Mouse (Mus musculus) MEL (cell line): Measurements from ENCODE around the gene Mlc1. TPM values are rescaled to one million over a fixed set of nuclear protein-coding genes. Genes with fewer than 3 reads are reported as not detected.
A peak's percentile ranks its signal among the peaks of the same experiment; 100 is the strongest.

Experiments used
- DNase-seq: peaks from one replicate; pipeline ENCODE4 v3.0.0; 2011; ENCODE audit warnings: low read depth, low spot score
- H3K27ac ChIP-seq: 2 replicates; pipeline ENCODE4 v1.5.1; 2012; ENCODE audit warnings: low read depth, mild to moderate bottlenecking, control low read depth, low read length, moderate library complexity; ENCODE audit not compliant: control insufficient read depth
- H3K27me3 ChIP-seq, 2 experiments: fragments of 150-350 bp in 1 of 2; sonication (generic) in 1 of 2; 2 replicates each; pipeline ENCODE4 v1.6.1; 2012; ENCODE audit warnings: low read length in 2 of 2, mild to moderate bottlenecking in 2 of 2, improper control_type of control experiment in 1 of 2, moderate library complexity in 1 of 2; ENCODE audit not compliant: insufficient read depth in 2 of 2, control insufficient read depth in 1 of 2
- H3K36me3 ChIP-seq, 2 experiments: 2 replicates each; pipeline ENCODE4 v1.6.1; 2012 to 2014; ENCODE audit warnings: low read length in 2 of 2, improper control_type of control experiment in 1 of 2, inconsistent platforms in 1 of 2, mild to moderate bottlenecking in 1 of 2; ENCODE audit not compliant: insufficient read depth in 2 of 2, control insufficient read depth in 1 of 2
- H3K4me1 ChIP-seq, 2 experiments: fragments of 150-350 bp in 1 of 2; sonication (generic) in 1 of 2; 2 replicates each; pipeline ENCODE4 v1.6.1; 2012; ENCODE audit warnings: low read length in 2 of 2, improper control_type of control experiment in 1 of 2, mild to moderate bottlenecking in 1 of 2; ENCODE audit not compliant: insufficient read depth in 2 of 2, control insufficient read depth in 1 of 2
- H3K4me3 ChIP-seq, 2 experiments: fragments of 150-350 bp in 1 of 2; sonication (generic) in 1 of 2; 2 replicates each; pipeline ENCODE4 v1.5.1; 2012; ENCODE audit warnings: low read depth in 2 of 2, low read length in 2 of 2, mild to moderate bottlenecking in 2 of 2, moderate library complexity in 2 of 2, control low read depth in 1 of 2, improper control_type of control experiment in 1 of 2; ENCODE audit not compliant: control insufficient read depth in 1 of 2, insufficient read depth in 1 of 2
- H3K79me2 ChIP-seq: 2 replicates; pipeline ENCODE4 v1.6.1; 2012; ENCODE audit warnings: mild to moderate bottlenecking, low read length, moderate library complexity; ENCODE audit not compliant: control insufficient read depth, poor library complexity, insufficient read depth
- H3K9ac ChIP-seq: 2 replicates; pipeline ENCODE4 v1.6.1; 2012; ENCODE audit warnings: low read depth, mild to moderate bottlenecking, control low read depth, low read length, moderate library complexity; ENCODE audit not compliant: control insufficient read depth, poor library complexity, severe bottlenecking
- H3K9me3 ChIP-seq: fragments of 150-350 bp; sonication (generic); replicated peaks from 2 replicates; pipeline ENCODE4 v1.6.1; 2012; ENCODE audit warnings: mild to moderate bottlenecking, low read length, improper control_type of control experiment, moderate library complexity; ENCODE audit not compliant: insufficient read depth
- CHD1 ChIP-seq: IDR thresholded peaks from 2 replicates; pipeline ENCODE4 v1.6.1; 2012; ENCODE audit warnings: low read depth, mild to moderate bottlenecking, inconsistent platforms, low read length, improper control_type of control experiment
- CHD2 ChIP-seq: IDR thresholded peaks from 2 replicates; pipeline ENCODE4 v1.6.1; 2011; ENCODE audit warnings: low read length, improper control_type of control experiment
- E2F4 ChIP-seq: IDR thresholded peaks from 2 replicates; pipeline ENCODE4 v1.6.1; 2011; ENCODE audit warnings: low read depth, low read length, improper control_type of control experiment, borderline replicate concordance
- ELF1 ChIP-seq: IDR thresholded peaks from 2 replicates; pipeline ENCODE4 v1.6.1; 2014; ENCODE audit warnings: low read depth, mild to moderate bottlenecking, inconsistent platforms, low read length, improper control_type of control experiment, moderate library complexity
- EP300 ChIP-seq, 2 experiments: IDR thresholded peaks; 2 replicates each; pipeline ENCODE4 v1.6.1; 2011; ENCODE audit warnings: improper control_type of control experiment in 2 of 2, low read length in 2 of 2, low read depth in 1 of 2, mild to moderate bottlenecking in 1 of 2
- ETS1 ChIP-seq: IDR thresholded peaks from 2 replicates; pipeline ENCODE4 v1.6.1; 2012; ENCODE audit warnings: low read depth, mild to moderate bottlenecking, inconsistent platforms, low read length, improper control_type of control experiment, moderate library complexity
- GABPA ChIP-seq: IDR thresholded peaks from 2 replicates; pipeline ENCODE4 v1.6.1; 2012; ENCODE audit warnings: low read depth, mild to moderate bottlenecking, inconsistent platforms, low read length, improper control_type of control experiment, moderate library complexity
- GATA1 ChIP-seq: IDR thresholded peaks from 2 replicates; pipeline ENCODE4 v1.6.1; 2011; ENCODE audit warnings: low read depth, low read length, improper control_type of control experiment
- HCFC1 ChIP-seq: IDR thresholded peaks from 2 replicates; pipeline ENCODE4 v1.6.1; 2012; ENCODE audit warnings: low read depth, mild to moderate bottlenecking, inconsistent platforms, low read length, improper control_type of control experiment, moderate library complexity
- JUND ChIP-seq: IDR thresholded peaks from 2 replicates; pipeline ENCODE4 v1.6.1; 2011; ENCODE audit warnings: low read depth, mild to moderate bottlenecking, improper control_type of control experiment, low read length
- MAFK ChIP-seq: IDR thresholded peaks from 2 replicates; pipeline ENCODE4 v1.6.1; 2011; ENCODE audit warnings: low read depth, mild to moderate bottlenecking, low read length, improper control_type of control experiment, borderline replicate concordance
- MAZ ChIP-seq: IDR thresholded peaks from 2 replicates; pipeline ENCODE4 v1.6.1; 2012; ENCODE audit warnings: low read depth, mild to moderate bottlenecking, inconsistent platforms, low read length, improper control_type of control experiment
- MEF2A ChIP-seq: IDR thresholded peaks from 2 replicates; pipeline ENCODE4 v1.6.1; 2014; ENCODE audit warnings: low read depth, mild to moderate bottlenecking, inconsistent platforms, low read length, improper control_type of control experiment; ENCODE audit not compliant: poor library complexity, insufficient replicate concordance, severe bottlenecking; ENCODE audit errors: extremely low read depth
- MYB ChIP-seq: IDR thresholded peaks from 2 replicates; pipeline ENCODE4 v1.6.1; 2011; ENCODE audit warnings: mild to moderate bottlenecking, low read depth, low read length, improper control_type of control experiment
- MYC ChIP-seq: IDR thresholded peaks from 2 replicates; pipeline ENCODE4 v1.6.1; 2011; ENCODE audit warnings: low read depth, mild to moderate bottlenecking, low read length, improper control_type of control experiment, moderate library complexity
- NRF1 ChIP-seq: IDR thresholded peaks from 2 replicates; pipeline ENCODE4 v1.6.1; 2014; ENCODE audit warnings: low read depth, mild to moderate bottlenecking, inconsistent platforms, low read length, improper control_type of control experiment, moderate library complexity; ENCODE audit not compliant: poor library complexity, insufficient read depth, severe bottlenecking
- POLR2AphosphoS2 ChIP-seq: IDR thresholded peaks from 2 replicates; pipeline ENCODE4 v1.6.1; 2011; ENCODE audit warnings: low read length, improper control_type of control experiment
- POLR2AphosphoS5 ChIP-seq: IDR thresholded peaks from 2 replicates; pipeline ENCODE4 v1.6.1; 2012; ENCODE audit warnings: low read depth, borderline replicate concordance, mild to moderate bottlenecking, inconsistent platforms, low read length, moderate library complexity, mixed read lengths
- RCOR1 ChIP-seq: IDR thresholded peaks from 2 replicates; pipeline ENCODE4 v1.6.1; 2012; ENCODE audit warnings: low read depth, mild to moderate bottlenecking, inconsistent platforms, low read length, improper control_type of control experiment
- SIN3A ChIP-seq: IDR thresholded peaks from 2 replicates; pipeline ENCODE4 v1.6.1; 2012; ENCODE audit warnings: low read length, improper control_type of control experiment, inconsistent platforms
- UBTF ChIP-seq: IDR thresholded peaks from 2 replicates; pipeline ENCODE4 v1.6.1; 2012; ENCODE audit warnings: low read depth, mild to moderate bottlenecking, inconsistent platforms, low read length, improper control_type of control experiment, moderate library complexity, borderline replicate concordance; ENCODE audit not compliant: insufficient read depth
- USF1 ChIP-seq: IDR thresholded peaks from 2 replicates; pipeline ENCODE4 v1.6.1; 2014; ENCODE audit warnings: low read depth, mild to moderate bottlenecking, inconsistent platforms, low read length, improper control_type of control experiment, moderate library complexity
- USF2 ChIP-seq, 2 experiments: IDR thresholded peaks; 2 replicates each; pipeline ENCODE4 v1.6.1; 2011 to 2012; ENCODE audit warnings: improper control_type of control experiment in 2 of 2, low read length in 2 of 2, borderline replicate concordance in 1 of 2, inconsistent platforms in 1 of 2, low read depth in 1 of 2, mild to moderate bottlenecking in 1 of 2; ENCODE audit not compliant: insufficient read depth in 1 of 2
- ZMIZ1 ChIP-seq: IDR thresholded peaks from 2 replicates; pipeline ENCODE4 v1.6.1; 2012; ENCODE audit warnings: low read depth, mild to moderate bottlenecking, inconsistent platforms, low read length, improper control_type of control experiment, moderate library complexity
- polyA plus RNA-seq, 2 experiments: library from polyadenylated mRNA; stranded (reverse) in 1 of 2; unstranded in 1 of 2; fragments of >175 nt in 1 of 2; fragments of >200 nt in 1 of 2; gene quantifications; 2 replicates each; pipeline versions ENCODE4 v1.2.1 to v1.2.4; 2012; ENCODE audit warnings: low replicate concordance in 2 of 2, low read depth in 1 of 2; ENCODE audit not compliant: insufficient read length in 2 of 2, insufficient read depth in 1 of 2, missing spikeins in 1 of 2
- total RNA-seq: library from RNA; depleted of rRNA; stranded (reverse); fragments of 300-350 nt; gene quantifications from 2 replicates; pipeline ENCODE4 v1.2.3, GENCODE M21; 2012

Mlc1 gene
- total and polyA plus RNA-seq, 3 experiments = not detected

DNA sequence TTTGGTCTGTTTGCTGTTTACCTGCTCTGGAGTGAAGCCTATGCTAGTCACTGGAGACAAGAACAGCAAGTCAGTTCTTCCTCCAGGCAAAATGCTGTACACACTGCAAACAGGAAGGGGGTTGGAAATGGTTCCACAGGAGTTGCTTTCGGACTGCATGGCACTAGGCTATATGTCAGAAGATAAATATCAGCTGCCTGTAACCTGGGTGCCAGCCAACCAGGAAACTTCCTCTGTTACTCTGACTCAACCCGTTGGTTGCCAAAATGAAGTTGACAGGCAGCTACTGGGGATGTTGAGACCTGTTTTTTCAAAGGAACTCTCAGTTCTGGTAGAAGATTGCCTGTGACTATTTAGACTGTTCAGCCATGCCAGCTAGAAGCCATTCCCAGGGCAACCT, 10.4 kb upstream of the Mlc1 start:
- TF ChIP-seq GABPA (no peak), ELF1 (no peak), RCOR1 (no peak), USF1 (no peak), MEF2A (no peak), ETS1 (no peak), POLR2AphosphoS5 (no peak), SIN3A (no peak), MAZ (no peak), NRF1 (no peak), ZMIZ1 (no peak), CHD2 (no peak), POLR2AphosphoS2 (no peak), JUND (no peak), EP300 (IDR thresholded peaks at IDR 0.05; ENCODE audit: low read depth in 1 of 2, low read length in 2 of 2) (no peak), GATA1 (no peak), MYC (no peak), MYB (no peak), USF2 (IDR thresholded peaks at IDR 0.05; ENCODE audit: borderline replicate concordance in 1 of 2, insufficient read depth in 1 of 2, low read depth in 1 of 2, low read length in 2 of 2) (no peak), UBTF (no peak)
- Histone ChIP-seq H3K79me2 (no peaks in the 10 kb centered on the region), H3K9ac (no peak overlapping the region), H3K9me3 (no peaks in the 10 kb centered on the region), H3K4me1 (no peaks in the 10 kb centered on the region), H3K4me3 (no peak overlapping the region), H3K36me3 (no peaks in the 10 kb centered on the region), H3K27ac (no peak overlapping the region), H3K27me3 (peaks cover 1 to 2% of the 10 kb centered on the region in 2 experiments; a peak in 3 of 4 replicates)
- DNase-seq = peak; percentile 42

DNA sequence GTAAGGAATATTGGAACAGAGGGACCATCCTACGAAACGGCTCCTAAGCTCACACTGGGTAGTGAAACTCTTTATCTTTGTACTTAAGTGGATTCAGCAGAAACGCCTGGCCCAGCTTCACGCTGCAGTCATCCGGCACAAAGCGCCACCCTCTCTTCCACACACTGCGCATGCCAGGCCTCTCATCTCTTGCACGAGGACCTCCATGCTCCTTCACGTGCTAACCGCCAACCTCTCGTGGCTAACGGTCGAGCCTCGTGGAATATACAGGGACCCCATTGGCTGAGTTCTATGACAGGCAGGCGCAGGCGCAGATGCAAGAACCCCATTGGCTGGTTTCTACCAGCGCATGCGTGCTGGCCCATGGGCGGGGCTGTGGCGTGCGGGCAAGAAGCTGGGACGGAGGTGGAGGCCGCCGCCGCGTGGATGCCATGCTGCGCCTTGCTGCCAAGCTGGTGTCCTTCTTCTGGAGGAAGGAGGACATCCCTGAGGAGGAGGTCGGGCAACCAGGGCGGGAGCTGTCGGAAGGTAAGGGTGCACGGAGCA, 3.8 kb upstream of the Mlc1 start, which contains the start of gene Mov10l1:
Mov10l1 (plus strand) TSS at position 376 of the 546 bp plus-strand sequence.
- H3K27me3 ChIP-seq = peaks cover 1 to 4% of the 10 kb centered on the region in 2 experiments; a peak in 2 of 4 replicates
- no peaks in the 10 kb centered on the region for H3K9me3 ChIP-seq
- H3K27ac ChIP-seq = no peak within 1 kb of the TSS
- H3K36me3 ChIP-seq = no peaks in the 10 kb centered on the region
- H3K4me3 ChIP-seq = no peak within 1 kb of the TSS
- TF ChIP-seq JUND (no peak), RCOR1 (no peak), NRF1 (no peak), MYC (no peak), HCFC1 (no peak), SIN3A (no peak), GATA1 (no peak), CHD1 (no peak), POLR2AphosphoS2 (no peak), MAFK (no peak), UBTF (no peak), ZMIZ1 (no peak), E2F4 (no peak)
- TF ChIP-seq, all 39 proteins: peak for 0
- no peak within 1 kb of the TSS for H3K9ac ChIP-seq
- DNase-seq = no peak
- H3K79me2 ChIP-seq = no peaks in the 10 kb centered on the region
- no peaks in the 10 kb centered on the region for H3K4me1 ChIP-seq
